Mouse (Mus musculus) layer of hippocampus, adult 9-11 months (tissue): Measurements from ENCODE around the gene Olfr734.

Experiments used
- DNase-seq: peaks from one replicate; pipeline ENCODE4 v3.0.0; 2022

Gene Olfr734

GRCm38 (mm10) chr14:50326661-50327060, at the start of gene Olfr734:
Gene Olfr734 (minus strand): TSS chr14:50326761.
- no peak for DNase-seq

- no peak for DNase-seq
These were observed 37.0 kb upstream of the Olfr734 start for GRCm38 (mm10) chr14:50363561-50363960.

- DNase-seq: no peak
These were observed 33.9 kb upstream of the Olfr734 start for GRCm38 (mm10) chr14:50360480-50360879.

- no peak for DNase-seq
These were observed 31.0 kb upstream of the Olfr734 start, which contains the start of gene Tlr11 for GRCm38 (mm10) chr14:50357593-50357992. Gene Tlr11 (plus strand): TSS chr14:50357914.

GRCm38 (mm10) chr14:50356725-50357124, 30.2 kb upstream of the Olfr734 start:
- DNase-seq: no peak

GRCm38 (mm10) chr14:50352438-50352837, 25.9 kb upstream of the Olfr734 start:
- DNase-seq: no peak

- DNase-seq: no peak
These were observed 22.2 kb upstream of the Olfr734 start, which contains the start of gene Olfr735 for GRCm38 (mm10) chr14:50348796-50349195. Gene Olfr735 (minus strand): TSS chr14:50348872.

GRCm38 (mm10) chr14:50301422-50301821, 25.1 kb downstream of the Olfr734 start, which contains the start of gene Olfr733:
Gene Olfr733 (minus strand): TSS chr14:50301522.
- no peak for DNase-seq

- no peak for DNase-seq
These were observed 42.5 kb downstream of the Olfr734 start, which contains the start of gene Olfr732 for GRCm38 (mm10) chr14:50284106-50284505. Gene Olfr732 (minus strand): TSS chr14:50284206.
